Mouse (Mus musculus): ENCODE data around the gene Nlrc5. TPM values are rescaled to one million over a fixed set of nuclear protein-coding genes. Genes with fewer than 3 reads are reported as not detected.

Gene Nlrc5
- total RNA-seq, 2 experiments from 2014 or later, result 3.5 to 7.4 TPM

DNA sequence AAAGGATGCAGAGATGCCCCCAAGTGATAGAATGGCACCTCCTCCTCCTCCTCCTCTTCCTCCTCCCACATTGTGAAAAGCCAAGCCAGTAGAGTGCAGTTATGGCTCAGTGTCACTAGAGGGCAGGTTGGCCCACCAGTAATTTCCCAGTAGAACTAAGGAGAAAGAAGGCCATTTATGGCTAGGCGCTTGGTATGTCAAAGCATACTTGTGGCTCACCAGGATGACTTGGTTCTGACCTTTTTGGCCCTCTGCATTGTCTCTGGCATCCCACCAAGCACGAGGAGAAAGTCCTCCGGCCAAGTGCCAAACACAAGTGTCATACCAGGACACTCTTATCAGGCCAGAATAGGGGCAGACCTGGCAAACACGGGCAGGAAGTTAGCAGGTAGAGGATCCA lies 94.1 kb downstream of the Nlrc5 start:
- peak; percentile 57 to 76 for DNase-seq

GRCm38 (mm10) chr8:94529875-94530274 lies 95.7 kb downstream of the Nlrc5 start:
- DNase-seq, result no peak

GRCm38 (mm10) chr8:94530643-94531042 lies 96.5 kb downstream of the Nlrc5 start:
- DNase-seq, result no peak

DNA sequence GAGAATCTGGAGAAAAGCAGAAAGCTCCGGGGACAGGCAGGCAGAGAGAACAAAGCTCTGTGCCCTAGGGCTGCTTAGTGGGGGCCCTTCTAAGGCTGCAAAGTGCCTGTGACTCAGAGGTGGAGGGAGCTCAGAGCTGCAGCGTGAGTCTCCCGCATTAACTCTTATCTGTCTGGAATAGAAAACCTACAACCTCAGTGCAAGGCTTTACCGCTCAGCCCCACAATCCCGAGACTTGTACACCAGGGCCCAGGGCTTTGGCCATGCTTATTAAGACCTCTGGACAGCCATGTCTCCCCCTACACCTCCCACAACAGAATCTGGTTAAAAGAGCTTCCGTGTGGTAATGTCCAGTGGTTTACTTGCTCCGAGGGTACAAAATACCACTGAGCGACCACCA lies 97.8 kb downstream of the Nlrc5 start:
- peak; percentile 25 to 61 for DNase-seq

- DNase-seq, result no peak
Measured at GRCm38 (mm10) chr8:94532525-94532872, 98.3 kb downstream of the Nlrc5 start.

DNA sequence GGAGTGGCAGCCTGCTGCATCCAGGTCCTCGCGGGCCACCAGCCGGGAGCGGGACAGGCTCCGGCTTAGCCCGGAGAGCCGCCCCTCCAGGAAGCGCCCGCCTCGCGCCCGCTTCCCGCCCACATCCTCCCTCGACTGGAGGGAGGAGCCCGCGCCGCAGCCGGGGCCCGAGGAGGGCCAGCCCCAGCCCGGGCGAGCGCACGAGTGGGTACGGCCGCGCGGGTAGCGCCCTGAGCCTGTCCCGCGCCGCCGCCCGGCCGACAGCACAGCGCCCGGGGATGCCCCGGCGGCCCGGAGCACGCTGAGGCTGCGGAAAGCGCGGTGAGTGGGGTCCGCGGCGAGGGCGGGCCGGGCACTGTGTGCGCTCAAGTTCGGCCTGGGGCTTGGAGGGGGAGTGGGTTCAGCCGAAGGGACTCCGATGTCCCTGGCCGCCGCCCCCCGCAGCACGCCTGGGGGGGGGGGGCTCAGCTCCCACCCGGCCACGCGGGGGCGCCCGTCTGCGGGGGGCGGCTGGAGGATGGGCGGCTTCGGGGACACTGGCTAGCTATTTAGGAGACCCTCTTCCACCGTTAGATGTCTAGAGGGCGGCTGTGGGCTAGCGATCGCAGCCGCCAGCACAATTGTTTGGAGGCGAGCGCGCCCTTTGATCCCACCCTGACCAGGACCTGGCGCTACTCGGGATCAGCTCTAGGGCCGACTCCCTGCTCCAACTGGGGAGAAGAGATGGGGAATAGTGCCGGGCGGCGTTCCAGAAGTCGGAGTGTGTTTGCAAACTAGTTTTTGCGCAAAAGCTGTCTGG lies 98.9 kb downstream of the Nlrc5 start, which contains the start of gene Cpne2:
TSS of gene Cpne2 (plus strand) at position 118 of the 799 bp plus-strand sequence.
- peak; percentile 86 to 91 for DNase-seq

DNA sequence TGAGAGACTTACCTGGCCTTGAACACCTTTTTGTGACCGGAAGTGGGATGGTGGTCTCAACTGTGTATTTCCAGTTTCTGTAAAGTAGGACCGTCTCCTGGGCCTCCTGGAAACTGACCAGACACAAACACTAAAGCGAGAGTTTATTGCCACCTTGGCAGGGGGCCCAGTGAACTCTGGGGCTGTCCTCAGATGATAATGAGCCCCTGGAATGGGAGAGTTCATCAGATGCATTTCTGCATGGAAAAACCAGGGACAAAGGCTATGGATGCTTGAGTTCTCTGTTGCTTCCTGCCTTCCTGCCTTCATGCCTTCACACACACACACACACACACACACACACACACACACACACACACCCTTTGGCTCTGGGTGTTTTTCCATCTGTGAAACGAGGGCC lies 100.5 kb downstream of the Nlrc5 start:
- peak in 1 of 2 experiments; percentile 39 for DNase-seq

- no peak for DNase-seq
Measured at GRCm38 (mm10) chr8:94535631-94536030, 101.5 kb downstream of the Nlrc5 start.

- DNase-seq, result no peak
Measured at GRCm38 (mm10) chr8:94537456-94537855, 103.3 kb downstream of the Nlrc5 start.

GRCm38 (mm10) chr8:94540025-94540424 lies 105.9 kb downstream of the Nlrc5 start:
- peak in 1 of 2 experiments; percentile 29 for DNase-seq

DNA sequence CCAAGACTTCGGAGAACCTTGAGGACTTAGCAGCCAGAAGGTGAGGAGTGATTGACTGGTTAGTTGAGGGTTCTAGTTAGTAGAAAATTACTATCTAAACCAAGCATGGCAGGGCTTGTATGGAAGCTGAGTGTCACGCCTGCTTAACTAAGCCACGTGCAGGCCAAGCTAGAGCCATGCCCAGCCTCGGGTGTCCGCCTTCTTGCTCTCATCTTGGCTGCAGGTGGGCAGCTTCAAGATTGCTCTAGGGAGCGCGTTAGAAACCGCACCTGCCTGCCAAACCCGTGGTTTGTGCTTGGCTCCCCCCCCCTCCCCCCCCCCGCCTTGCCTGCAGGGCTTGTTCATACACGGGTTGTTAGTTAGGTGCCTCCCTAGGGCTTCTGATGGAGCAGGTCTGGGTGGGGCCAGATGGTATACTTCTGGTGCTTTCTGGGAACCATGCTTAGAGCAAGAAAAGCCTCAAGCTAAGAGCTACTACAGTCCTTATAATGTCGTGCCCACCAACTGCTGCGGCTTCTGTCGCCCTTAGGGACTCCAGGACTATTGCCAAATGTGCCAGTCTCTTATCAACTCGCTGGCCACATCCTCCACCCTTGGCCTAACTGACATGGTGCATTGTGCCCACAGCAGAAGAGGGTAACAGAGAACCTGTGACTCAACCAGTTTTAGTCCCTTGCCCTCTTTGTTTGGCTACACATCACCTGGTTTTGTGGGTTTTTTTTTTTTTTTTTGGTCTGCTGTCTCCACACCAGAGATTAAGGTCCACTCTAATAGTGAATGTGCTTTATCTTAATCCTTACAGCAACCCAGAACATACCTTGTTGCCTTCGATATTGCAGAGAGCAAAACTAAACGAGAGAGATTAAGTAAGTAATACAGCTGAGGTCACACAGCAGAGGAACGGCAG lies 107.0 kb downstream of the Nlrc5 start:
- DNase-seq, result no peak

DNA sequence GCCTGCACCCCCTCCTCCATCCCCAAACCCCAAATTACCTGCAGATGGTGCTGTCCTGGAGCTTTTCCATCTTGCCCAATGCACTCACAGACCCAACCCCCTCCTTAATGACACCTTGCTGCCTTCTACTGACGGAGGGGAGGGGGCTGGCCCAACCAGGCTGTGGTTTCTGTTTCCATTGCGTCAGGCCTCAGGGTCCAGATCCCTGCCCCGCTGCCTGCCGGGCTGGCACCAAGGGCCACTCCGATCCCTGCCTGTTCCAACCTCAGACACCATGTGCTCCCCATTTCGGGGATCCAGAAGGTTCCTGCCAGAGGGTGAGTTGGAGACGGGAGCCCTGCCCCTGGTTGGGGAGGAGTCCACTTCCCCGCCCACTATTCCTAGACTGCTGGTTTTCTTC lies 109.8 kb downstream of the Nlrc5 start:
- no peak for DNase-seq

DNA sequence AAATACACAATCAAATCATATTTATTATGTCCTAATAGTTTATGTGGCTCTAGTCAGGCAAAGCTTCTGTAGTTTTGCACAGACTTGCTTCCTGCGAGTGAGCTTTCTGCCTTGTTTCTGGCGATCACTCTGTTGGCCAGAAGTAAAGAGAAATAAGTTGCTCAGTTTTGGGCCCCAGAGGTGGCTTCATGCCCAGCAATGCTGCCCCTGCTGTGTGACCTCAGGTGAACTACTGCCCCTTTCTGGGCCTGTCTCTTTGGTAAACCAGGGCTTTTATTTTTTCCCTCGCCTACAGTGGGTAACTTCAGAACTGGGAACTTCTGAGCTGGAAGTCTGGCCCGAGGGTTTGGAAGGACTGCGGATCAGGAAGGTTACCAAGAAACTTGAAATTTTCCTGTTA lies 114.9 kb downstream of the Nlrc5 start:
- no peak for DNase-seq

- no peak for DNase-seq
Measured at GRCm38 (mm10) chr8:94549482-94549881, 115.3 kb downstream of the Nlrc5 start.

DNA sequence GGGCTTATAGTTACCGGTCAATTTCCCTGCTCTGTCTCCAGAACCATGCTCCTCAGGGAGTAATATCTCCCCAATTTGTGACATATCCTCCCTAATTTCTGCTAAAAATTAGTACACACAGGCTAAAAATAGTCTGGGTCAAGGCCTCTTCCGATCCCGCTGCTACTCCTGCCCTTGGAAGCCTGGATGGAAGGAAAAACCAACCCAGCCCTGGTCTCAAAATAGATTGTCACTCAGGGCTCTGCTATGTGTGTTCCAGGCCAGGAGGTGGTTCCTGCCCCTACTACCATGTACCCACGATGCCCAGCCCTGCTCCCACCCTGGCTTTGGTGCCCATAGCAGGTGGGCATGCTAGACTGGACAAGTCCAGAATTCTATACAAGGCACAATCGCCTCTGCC lies 115.8 kb downstream of the Nlrc5 start:
- peak; percentile 21 to 35 for DNase-seq

- peak in 1 of 2 experiments; percentile 27 for DNase-seq
Measured at GRCm38 (mm10) chr8:94551471-94552422, 117.6 kb downstream of the Nlrc5 start.

- no peak for DNase-seq
Measured at GRCm38 (mm10) chr8:94552696-94553095, 118.5 kb downstream of the Nlrc5 start.

DNA sequence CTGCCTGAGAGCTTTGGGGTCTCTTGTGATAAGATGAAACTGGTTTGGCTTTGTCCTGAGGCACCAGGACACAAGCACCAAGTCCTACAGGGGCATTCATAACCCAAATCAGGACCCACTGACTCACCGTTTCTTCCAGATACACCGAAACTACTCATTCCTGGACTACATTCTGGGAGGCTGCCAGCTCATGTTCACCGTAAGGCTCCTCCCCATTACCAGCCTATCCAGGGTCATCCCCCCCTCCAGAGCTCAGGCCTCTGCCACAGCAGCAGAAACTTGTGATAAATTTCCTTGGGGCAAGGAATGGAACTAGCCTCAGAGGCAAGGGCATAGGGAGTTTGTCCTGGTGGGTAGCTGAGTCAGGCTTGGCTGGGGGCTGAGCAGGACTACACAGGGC lies 123.1 kb downstream of the Nlrc5 start:
- DNase-seq, result peak; percentile 76 to 80

DNA sequence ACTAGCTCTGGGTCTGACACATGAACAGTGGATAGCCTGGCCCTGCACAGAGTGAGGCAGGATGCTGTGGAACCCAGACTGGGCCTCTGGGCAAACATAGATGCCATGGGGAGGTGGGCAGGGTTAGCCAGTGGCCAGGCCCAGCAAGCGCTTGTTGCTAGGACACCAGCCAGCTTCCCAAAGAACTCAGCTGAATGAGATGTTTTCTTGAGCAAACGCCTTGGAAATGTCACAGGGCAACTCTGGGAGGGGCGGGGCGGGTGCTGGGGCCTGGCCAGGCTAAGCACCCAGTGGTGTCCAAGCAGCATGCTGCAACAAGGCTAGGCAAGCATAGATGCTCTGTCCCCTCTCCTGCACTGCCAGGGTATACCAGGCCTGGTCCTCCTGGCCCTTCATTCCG lies 127.1 kb downstream of the Nlrc5 start:
- no peak for DNase-seq

DNA sequence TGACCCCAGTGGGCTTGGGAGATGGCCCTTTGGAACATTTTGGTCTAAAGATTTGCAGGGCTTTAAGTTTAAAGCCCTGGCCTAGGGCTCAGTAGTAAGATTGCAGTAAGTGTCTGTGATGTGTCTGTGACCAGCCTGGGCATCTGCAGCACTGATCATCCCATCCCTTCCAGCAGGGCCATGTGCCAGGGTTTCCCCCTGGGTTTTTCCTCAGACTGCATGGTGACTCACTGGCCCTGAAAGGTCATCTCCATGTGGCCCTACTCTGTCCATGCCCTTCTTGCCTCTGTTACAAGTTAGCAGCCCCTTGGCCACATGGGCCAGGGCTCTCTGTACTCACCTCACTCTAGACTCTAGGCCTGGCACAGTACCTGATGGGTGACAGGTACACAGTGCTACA lies 130.3 kb downstream of the Nlrc5 start:
- DNase-seq, result peak; percentile 62 to 67

DNA sequence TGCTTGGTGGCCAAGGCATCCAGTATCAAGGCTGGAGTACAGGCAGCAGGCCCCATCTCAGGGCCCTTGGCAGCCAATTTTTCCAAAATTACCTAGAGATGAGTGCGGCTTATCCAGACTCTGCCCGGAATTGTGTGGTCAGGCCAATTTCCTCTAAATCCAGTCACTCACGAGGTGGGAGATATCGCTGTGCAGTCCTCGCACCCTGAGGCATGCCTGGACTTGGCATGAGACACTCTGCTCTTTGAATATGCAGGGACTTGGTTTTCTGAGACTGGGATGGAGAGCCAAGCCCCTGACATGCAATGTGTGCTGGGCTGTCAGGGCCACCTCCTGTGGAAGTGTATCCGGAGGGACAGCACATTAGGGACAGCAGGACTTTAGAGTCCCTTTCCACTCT lies 131.9 kb downstream of the Nlrc5 start:
- no peak for DNase-seq
